Mouse (Mus musculus): ENCODE measurements at regions not wholly inside any gene's neighbourhood (a gene's known extent, or its start where the extent isn't known, plus 50 kb on each side); places are given as distances from the start of the nearest gene placed in this dataset.
A peak's percentile ranks its signal among the peaks of the same experiment; 100 is the strongest.

DNA sequence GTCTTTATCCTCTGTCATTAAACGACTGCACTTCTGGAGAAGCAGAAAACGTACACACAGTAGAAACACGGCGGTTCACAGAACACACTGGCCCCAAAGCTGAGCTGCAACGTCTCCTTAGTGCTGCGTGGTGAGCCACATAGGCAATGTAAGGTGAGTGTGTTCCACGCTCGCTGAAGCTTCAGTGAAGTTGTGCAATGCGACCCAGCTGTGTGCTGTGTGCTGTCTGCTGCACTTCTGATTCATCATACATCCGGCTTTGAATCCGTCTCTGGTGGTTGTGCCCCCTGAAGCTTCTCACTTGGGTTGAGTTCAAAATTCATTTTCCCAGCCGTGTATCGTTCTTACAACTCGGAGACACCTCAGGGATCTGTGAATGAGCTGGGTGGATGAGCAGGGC is 250.6 kb downstream of the Uaca start:
- Histone ChIP-seq H3K4me3 (replicated peaks; ENCODE audit: low read length) (no peak overlapping the region), H3K4me1 (replicated peaks; ENCODE audit: low read depth, low read length) (peaks cover 12% of the 10 kb centered on the region; the same call in 1 of the 2 replicates), H3K36me3 (ENCODE audit: insufficient read depth, low read length) (no peaks in the 10 kb centered on the region), H3K27me3 (ENCODE audit: insufficient read depth, low read length) (no peaks in the 10 kb centered on the region), H3K9me3 (ENCODE audit: low read length) (no peaks in the 10 kb centered on the region)
- TF ChIP-seq POU5F1 (IDR thresholded peaks at IDR 0.05; ENCODE audit: borderline replicate concordance, low read length) (no peak), NANOG (IDR thresholded peaks at IDR 0.05; ENCODE audit: borderline replicate concordance, low read length) (no peak), CTCF (conservative IDR thresholded peaks at IDR 0.05; ENCODE audit: low read length) (no peak)

DNA sequence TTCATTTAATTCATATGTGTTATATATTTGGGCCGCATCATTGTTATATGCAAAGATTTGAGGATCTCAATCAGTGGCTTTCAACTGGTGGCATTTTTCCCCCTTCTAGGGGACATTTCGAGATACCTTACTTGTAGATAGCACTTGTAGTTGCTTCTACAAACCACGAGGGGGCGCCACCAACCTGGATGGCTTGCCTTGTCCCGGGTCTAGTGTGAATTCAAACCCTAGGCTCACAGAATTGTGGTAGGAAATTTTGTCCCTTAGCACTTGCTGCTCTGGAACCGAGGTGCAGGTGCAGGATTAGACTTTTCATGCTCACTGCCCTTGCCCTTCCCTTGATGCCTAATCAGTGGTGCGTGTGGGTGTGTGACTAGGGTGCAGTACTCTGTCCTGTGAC is 252.2 kb downstream of the Uaca start:
- no peaks in the 10 kb centered on the region for H3K36me3 ChIP-seq (ENCODE audit: insufficient read depth, low read length)
- no peak overlapping the region for H3K4me3 ChIP-seq (replicated peaks; ENCODE audit: low read length)
- TF ChIP-seq CTCF (conservative IDR thresholded peaks at IDR 0.05; ENCODE audit: low read length) (peak; percentile 80), NANOG (IDR thresholded peaks at IDR 0.05; ENCODE audit: borderline replicate concordance, low read length) (no peak), POU5F1 (IDR thresholded peaks at IDR 0.05; ENCODE audit: borderline replicate concordance, low read length) (no peak)
- no peaks in the 10 kb centered on the region for H3K9me3 ChIP-seq (ENCODE audit: low read length)
- no peaks in the 10 kb centered on the region for H3K27me3 ChIP-seq (ENCODE audit: insufficient read depth, low read length)
- peaks cover 12% of the 10 kb centered on the region; the same call in 1 of the 2 replicates for H3K4me1 ChIP-seq (replicated peaks; ENCODE audit: low read depth, low read length)

DNA sequence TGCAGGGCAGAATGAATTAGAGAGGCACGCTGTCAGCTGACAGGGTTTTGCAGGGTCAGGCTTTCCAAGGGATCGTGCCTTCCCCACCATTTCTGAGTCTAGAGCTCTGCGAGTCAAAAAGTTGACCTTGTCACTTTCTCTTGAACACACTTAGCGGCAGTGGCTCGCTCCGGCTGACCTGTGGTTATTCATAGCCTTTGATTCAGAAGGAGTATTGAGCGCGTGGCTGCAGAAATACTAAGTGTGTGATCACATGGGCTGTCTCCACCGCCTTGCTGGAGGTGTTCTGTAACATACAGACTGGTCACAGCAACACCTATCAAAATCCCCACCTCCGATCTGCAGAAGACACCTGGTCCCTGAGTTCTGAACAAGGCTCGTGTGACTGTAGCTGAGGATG is 252.9 kb downstream of the Uaca start:
- no peaks in the 10 kb centered on the region for H3K36me3 ChIP-seq (ENCODE audit: insufficient read depth, low read length)
- H3K4me3 ChIP-seq (replicated peaks; ENCODE audit: low read length), result no peak overlapping the region
- H3K27me3 ChIP-seq (ENCODE audit: insufficient read depth, low read length), result no peaks in the 10 kb centered on the region
- no peak for TF ChIP-seq POU5F1 (IDR thresholded peaks at IDR 0.05; ENCODE audit: borderline replicate concordance, low read length)
- TF ChIP-seq NANOG (IDR thresholded peaks at IDR 0.05; ENCODE audit: borderline replicate concordance, low read length), result no peak
- H3K9me3 ChIP-seq (ENCODE audit: low read length), result no peaks in the 10 kb centered on the region
- H3K4me1 ChIP-seq (replicated peaks; ENCODE audit: low read depth, low read length), result peaks cover 9% of the 10 kb centered on the region; the same call in 1 of the 2 replicates

DNA sequence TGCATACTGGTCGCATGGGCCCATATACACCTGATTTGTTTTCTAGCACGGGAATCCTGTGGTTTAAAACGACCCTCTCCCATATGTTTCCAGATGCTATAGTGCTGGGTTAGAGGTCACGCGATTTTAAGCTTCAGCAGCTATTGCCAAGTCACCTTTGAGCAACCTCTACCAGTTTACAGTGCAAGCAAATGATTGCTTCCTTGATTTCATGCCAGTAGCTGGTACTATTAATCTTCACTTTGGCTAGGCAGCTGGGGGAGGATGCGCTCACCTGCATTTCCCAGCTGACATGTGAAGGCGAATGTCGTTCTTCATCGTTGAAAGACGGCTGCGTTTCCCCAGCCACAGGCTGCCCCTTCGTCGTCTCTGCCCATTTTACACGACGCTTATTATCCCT is 254.2 kb downstream of the Uaca start:
- TF ChIP-seq CTCF (conservative IDR thresholded peaks at IDR 0.05; ENCODE audit: low read length), result no peak
- H3K9me3 ChIP-seq (ENCODE audit: low read length), result no peaks in the 10 kb centered on the region
- no peak overlapping the region for H3K4me3 ChIP-seq (replicated peaks; ENCODE audit: low read length)
- peaks cover 9% of the 10 kb centered on the region for H3K4me1 ChIP-seq (replicated peaks; ENCODE audit: low read depth, low read length)
- no peaks in the 10 kb centered on the region for H3K27me3 ChIP-seq (ENCODE audit: insufficient read depth, low read length)
- H3K36me3 ChIP-seq (ENCODE audit: insufficient read depth, low read length), result no peaks in the 10 kb centered on the region

DNA sequence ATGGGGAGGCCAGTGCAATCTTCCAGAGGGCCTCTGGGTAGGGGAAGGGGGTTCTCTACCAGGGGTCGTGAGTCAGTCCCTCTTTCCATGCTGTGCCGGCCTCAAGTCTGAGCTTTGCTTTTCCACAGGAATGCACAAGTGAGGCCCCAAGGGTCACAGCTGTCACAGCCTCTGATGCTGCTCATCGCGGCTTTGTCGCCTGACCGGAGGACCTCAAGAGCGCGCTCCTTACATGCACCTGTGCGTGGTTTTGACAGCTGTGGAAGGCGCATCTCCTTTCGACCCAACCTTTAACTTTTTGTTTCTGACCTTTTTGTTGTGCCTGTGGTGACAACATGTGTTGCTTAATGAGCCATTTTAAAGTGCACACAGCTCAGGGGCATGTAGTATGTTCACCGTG is 258.3 kb downstream of the Uaca start:
- Histone ChIP-seq H3K36me3 (ENCODE audit: insufficient read depth, low read length) (no peaks in the 10 kb centered on the region), H3K4me1 (replicated peaks; ENCODE audit: low read depth, low read length) (peaks cover 21% of the 10 kb centered on the region), H3K4me3 (replicated peaks; ENCODE audit: low read length) (no peak overlapping the region), H3K9me3 (ENCODE audit: low read length) (no peaks in the 10 kb centered on the region), H3K27me3 (ENCODE audit: insufficient read depth, low read length) (peaks cover 21% of the 10 kb centered on the region)
- TF ChIP-seq CTCF (conservative IDR thresholded peaks at IDR 0.05; ENCODE audit: low read length) (no peak), POU5F1 (IDR thresholded peaks at IDR 0.05; ENCODE audit: borderline replicate concordance, low read length) (no peak), NANOG (IDR thresholded peaks at IDR 0.05; ENCODE audit: borderline replicate concordance, low read length) (no peak)

DNA sequence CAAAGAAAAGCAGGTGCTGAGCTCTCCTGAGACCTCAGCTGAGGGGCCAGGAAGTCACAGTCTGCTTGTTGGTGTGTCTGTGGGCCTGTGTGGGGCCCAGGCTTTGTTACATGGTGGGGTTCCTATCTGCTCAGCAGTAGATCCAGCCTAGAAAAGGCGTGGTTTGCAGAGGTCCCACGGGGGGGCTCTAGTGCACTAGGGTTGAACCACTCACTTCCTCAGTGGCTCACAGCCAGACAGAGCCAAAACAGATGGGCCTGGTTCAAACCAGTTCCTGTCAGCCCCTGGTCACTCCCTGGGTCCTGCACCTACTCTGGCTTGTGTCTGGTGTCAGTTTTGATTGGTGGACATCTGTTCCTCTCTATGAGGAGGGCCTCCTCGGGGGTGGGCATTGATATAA is 260.1 kb downstream of the Uaca start:
- H3K27me3 ChIP-seq (ENCODE audit: insufficient read depth, low read length), result peaks cover 21% of the 10 kb centered on the region
- TF ChIP-seq POU5F1 (IDR thresholded peaks at IDR 0.05; ENCODE audit: borderline replicate concordance, low read length) (no peak), NANOG (IDR thresholded peaks at IDR 0.05; ENCODE audit: borderline replicate concordance, low read length) (no peak), CTCF (conservative IDR thresholded peaks at IDR 0.05; ENCODE audit: low read length) (no peak)

DNA sequence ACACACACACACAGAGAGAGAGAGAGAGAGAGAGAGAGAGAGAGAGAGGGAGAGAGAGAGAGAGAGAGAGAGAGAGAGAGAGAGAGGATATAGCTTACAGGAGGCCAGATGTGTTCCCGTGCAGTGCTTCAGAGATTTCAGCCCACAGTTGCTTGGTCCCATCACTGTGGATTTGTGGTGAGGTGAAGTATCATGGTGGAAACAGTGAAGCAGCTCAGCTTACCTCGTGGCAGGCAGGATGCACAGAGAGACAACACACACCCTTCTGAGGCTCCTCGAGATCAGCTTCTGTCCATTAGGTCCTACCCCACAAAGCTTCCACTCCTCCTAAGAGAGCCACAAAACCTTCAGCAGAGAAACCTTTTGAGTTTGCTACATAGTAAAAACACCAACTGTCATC is 261.1 kb downstream of the Uaca start:
- peaks cover 21% of the 10 kb centered on the region for H3K27me3 ChIP-seq (ENCODE audit: insufficient read depth, low read length)

More for the DNA sequence above, 260.1 kb downstream of the Uaca start:
- peaks cover 17% of the 10 kb centered on the region for H3K4me1 ChIP-seq (replicated peaks; ENCODE audit: low read depth, low read length)
- peaks cover 12% of the 10 kb centered on the region for H3K9me3 ChIP-seq (ENCODE audit: low read length)
- no peak overlapping the region for H3K4me3 ChIP-seq (replicated peaks; ENCODE audit: low read length)
- H3K36me3 ChIP-seq (ENCODE audit: insufficient read depth, low read length), result no peaks in the 10 kb centered on the region

DNA sequence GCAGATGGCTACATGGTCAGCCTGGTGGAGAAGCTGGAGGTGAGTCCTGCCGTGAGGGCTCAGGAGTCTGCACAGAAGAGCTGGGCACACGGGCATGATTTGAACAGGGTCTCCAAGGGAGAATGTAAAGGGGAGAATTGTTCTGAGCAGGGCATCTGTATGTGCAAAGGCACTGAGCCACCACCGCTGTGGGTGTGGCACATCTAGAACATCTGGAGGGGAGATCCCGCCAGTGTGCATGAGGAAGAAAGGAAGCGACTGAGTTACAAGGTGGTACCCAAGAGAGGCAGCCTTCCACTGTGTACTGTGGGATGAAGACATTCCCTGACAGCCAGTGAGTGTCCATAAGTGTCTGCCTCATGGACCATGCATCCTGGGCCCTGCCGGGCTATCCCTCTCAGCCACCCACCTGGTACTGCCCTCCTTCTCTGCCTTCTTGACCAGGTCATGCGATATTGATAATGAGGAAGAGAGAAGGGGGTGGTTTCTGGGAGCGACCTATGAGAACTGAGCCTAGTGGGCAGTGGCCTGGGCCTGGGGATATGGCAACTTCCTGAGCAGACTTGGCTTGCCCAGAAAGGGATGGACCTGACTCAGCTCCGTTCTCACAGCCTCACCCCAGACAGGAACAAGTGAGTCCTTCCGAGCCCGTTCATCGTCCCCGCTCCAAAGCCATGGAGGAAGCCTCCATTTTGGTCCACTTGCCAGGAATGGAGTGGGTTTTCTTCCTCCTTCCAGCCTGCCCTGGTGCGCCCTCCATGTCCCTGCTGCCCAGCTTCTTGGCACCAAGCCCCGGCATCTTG is 261.8 kb downstream of the Uaca start:
- Histone ChIP-seq H3K4me1 (replicated peaks; ENCODE audit: low read depth, low read length) (peaks cover 16% of the 10 kb centered on the region), H3K27me3 (ENCODE audit: insufficient read depth, low read length) (peaks cover 21% of the 10 kb centered on the region), H3K4me3 (replicated peaks; ENCODE audit: low read length) (no peak overlapping the region), H3K36me3 (ENCODE audit: insufficient read depth, low read length) (no peaks in the 10 kb centered on the region), H3K9me3 (ENCODE audit: low read length) (peaks cover 21% of the 10 kb centered on the region)
- TF ChIP-seq CTCF (conservative IDR thresholded peaks at IDR 0.05; ENCODE audit: low read length), result no peak
- TF ChIP-seq NANOG (IDR thresholded peaks at IDR 0.05; ENCODE audit: borderline replicate concordance, low read length), result no peak
- no peak for TF ChIP-seq POU5F1 (IDR thresholded peaks at IDR 0.05; ENCODE audit: borderline replicate concordance, low read length)

More for the DNA sequence above, 261.1 kb downstream of the Uaca start:
- H3K4me3 ChIP-seq (replicated peaks; ENCODE audit: low read length), result no peak overlapping the region
- no peak for TF ChIP-seq CTCF (conservative IDR thresholded peaks at IDR 0.05; ENCODE audit: low read length)
- no peak for TF ChIP-seq POU5F1 (IDR thresholded peaks at IDR 0.05; ENCODE audit: borderline replicate concordance, low read length)
- TF ChIP-seq NANOG (IDR thresholded peaks at IDR 0.05; ENCODE audit: borderline replicate concordance, low read length), result no peak
- no peaks in the 10 kb centered on the region for H3K36me3 ChIP-seq (ENCODE audit: insufficient read depth, low read length)
- peaks cover 16% of the 10 kb centered on the region for H3K4me1 ChIP-seq (replicated peaks; ENCODE audit: low read depth, low read length)
- peaks cover 21% of the 10 kb centered on the region for H3K9me3 ChIP-seq (ENCODE audit: low read length)
